ENCODE assay signal across 8 mouse cellular contexts in the genomic region with DNA sequence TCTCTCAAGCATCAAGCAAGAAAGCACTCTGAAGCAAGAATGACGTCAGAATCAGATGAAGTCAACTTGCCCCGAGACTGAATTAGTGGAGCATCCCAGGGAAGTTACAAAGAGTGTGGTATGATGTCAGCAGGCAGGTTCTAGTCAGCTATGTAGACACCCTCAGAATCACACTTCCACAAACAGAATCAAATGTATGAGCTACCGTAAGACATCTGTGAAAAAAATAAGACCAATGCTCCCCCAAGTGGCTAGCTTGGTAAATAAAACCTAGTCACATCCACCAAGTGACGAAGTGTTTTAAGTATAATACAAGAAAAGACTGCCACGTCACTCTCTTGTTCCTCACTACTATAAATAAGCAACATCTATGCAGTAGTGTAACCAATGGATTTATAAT. TPM values are rescaled to one million over a fixed set of nuclear protein-coding genes. Genes with fewer than 3 reads are reported as not detected.
DNase-seq lines count a peak whose midpoint lies in the region; ATAC-seq lines count a peak whose summit lies in the region.
"Had no signal": no experiment of that assay in that cellular context is flagged by ENCODE, and none has a peak within 500 bp of the region (broad histone marks: within the 10 kb centered on the region; RNA-seq: fewer than 3 reads in every experiment).

No protein-coding gene starts in this region.

- peak; percentile 46 to 48; a peak in 3 of 4 replicates for ATAC-seq in hematopoietic stem cell, adult 5-6 weeks (replicated peaks in 1 of 2; ENCODE audit: insufficient read depth in 1 of 2, low FRiP score in 2 of 2, low TSS enrichment in 1 of 2, low read depth in 1 of 2, poor library complexity in 2 of 2, severe bottlenecking in 2 of 2)

- peak; percentile 22 for DNase-seq in layer of hippocampus, adult 9-10 months (ENCODE audit: low spot score)
- no peak for DNase-seq in layer of hippocampus, adult 9-11 months
- DNase-seq in A20 (ENCODE audit: low read depth, low spot score) (peak; percentile 47), ES-CJ7 (ENCODE audit: low read depth, low spot score) (peak; percentile 20)
- DNase-seq in urinary bladder, postnatal 4 days (ENCODE audit: low spot score in 2 of 2): no peak
- DNase-seq in heart, adult 18-20 months: no peak
- DNase-seq: layer of hippocampus, postnatal 36 days had no signal

RNA-seq across cellular contexts. Expression of gene Trmt11, which starts 13.5 kb away (rescaled TPM):
- total RNA-seq in hematopoietic stem cell, adult 5-6 weeks (2017): 26.1 and 28.3 TPM in 2 replicates
- 1 to 10 TPM; 4.6 to 7.8 TPM for total RNA-seq in heart, adult 18-20 months (2021)

RNA-seq across cellular contexts. Expression of gene Hint3, which starts 42.4 kb away (rescaled TPM):
- total RNA-seq in hematopoietic stem cell, adult 5-6 weeks (2017): 10.2 and 15.1 TPM in 2 replicates
- 10 to 100 TPM; 89.6 to 92.2 TPM for total RNA-seq in heart, adult 18-20 months (2021)

Comparison
In these comparisons a context has a peak if more than half of its experiments do, and no peak if none do; other contexts are left out.
1. DNase-seq: peak in layer of hippocampus, adult 9-10 months (single experiment), A20 (single experiment) and ES-CJ7 (single experiment); none in layer of hippocampus, adult 9-11 months (single experiment), urinary bladder, postnatal 4 days (0 of 2) and heart, adult 18-20 months (0 of 2).